Comparison of ENCODE assay signal across 8 mouse cellular contexts in genomic region chr8:69625095-69625789, GRCm38 (mm10). TPM values are rescaled to one million over a fixed set of nuclear protein-coding genes. Genes with fewer than 3 reads are reported as not detected.
DNase-seq lines count a peak whose midpoint lies in the region; ATAC-seq and TF ChIP-seq lines count a peak whose summit lies in the region.

Gene Zfp868 (minus strand): TSS chr8:69625548.

- H3K9me3 ChIP-seq in ES-E14 (ENCODE audit: control insufficient read depth, insufficient read depth, low read depth, low read length): no peaks in the 10 kb centered on the region
- H3K9me3 ChIP-seq in forebrain, embryonic 15.5 days: no peaks in the 10 kb centered on the region

- in situ Hi-C loops in ES-E14 (cut with MboI; ENCODE audit: low sequenced_read_pairs in 2 of 2, unreplicated experiment in 2 of 2): no loop called here

- TF ChIP-seq POLR2A in lung, adult 2 months (IDR thresholded peaks at IDR 0.05; ENCODE audit: borderline replicate concordance, extremely low read depth, low read depth, low read length): peak; percentile 89

- H3K27ac ChIP-seq in ES-E14 (ENCODE audit: insufficient read depth, low read depth, low read length, poor library complexity, severe bottlenecking): peak within 1 kb of the TSS; percentile 92
- peak within 1 kb of the TSS; percentile 100 for H3K27ac ChIP-seq in forebrain, embryonic 15.5 days (replicated peaks)

- H3K9ac ChIP-seq in ES-E14 (ENCODE audit: insufficient read depth, low read depth, low read length, poor library complexity, severe bottlenecking): peak within 1 kb of the TSS; percentile 99
- peak within 1 kb of the TSS; percentile 96 for H3K9ac ChIP-seq in forebrain, embryonic 15.5 days (replicated peaks)

- DNase-seq in ES-E14 (ENCODE audit: low read depth, low spot score): peak; percentile 96
- peak; percentile 97 for DNase-seq in cerebellum, adult 11-12 months
- DNase-seq in heart, postnatal 25 days (ENCODE audit: low spot score): peak; percentile 97
- peak; percentile 96 to 98 for DNase-seq in layer of hippocampus, adult 18-20 months (ENCODE audit: low spot score in 2 of 2)
- peak; percentile 99 for DNase-seq in lung, adult 2 months
- peak; percentile 96 to 97 for DNase-seq in thymus, adult 18-20 months

- intact Hi-C loops in heart, postnatal 25 days (cut with DNase I): loop anchor here (2.0 to 10.0 kb wide), 5 partner anchors 30 to 250 kb away; partner anchors contain the start of genes Atp13a1, Zfp866, Zfp963 and Zfp964

- peak; percentile 16; the same call in 1 of the 2 replicates for TF ChIP-seq CTCF in lung, adult 2 months (IDR thresholded peaks at IDR 0.05; ENCODE audit: insufficient read depth, low read length)

- peaks cover 0 to 3% of the 10 kb centered on the region in 2 experiments; a peak in 1 of 4 replicates for H3K4me1 ChIP-seq in ES-E14 (ENCODE audit: control insufficient read depth in 2 of 2, insufficient read depth in 2 of 2, low read length in 2 of 2, poor library complexity in 1 of 2)
- peaks cover 14% of the 10 kb centered on the region for H3K4me1 ChIP-seq in forebrain, embryonic 15.5 days
- no peaks in the 10 kb centered on the region; the same call in 1 of the 2 replicates for H3K4me1 ChIP-seq in lung, adult 2 months (ENCODE audit: control insufficient read depth, insufficient read depth, low read length)

- peak; percentile 100 for ATAC-seq in forebrain, embryonic 15.5 days (replicated peaks)
- peak; percentile 96 for ATAC-seq in neutrophil, adult 5-6 weeks (ENCODE audit: extremely low read depth, insufficient number of reproducible peaks, low FRiP score, poor library complexity, severe bottlenecking)

- no peaks in the 10 kb centered on the region for H3K36me3 ChIP-seq in ES-E14 (ENCODE audit: control insufficient read depth, insufficient read depth, low read length, poor library complexity, severe bottlenecking)
- H3K36me3 ChIP-seq in forebrain, embryonic 15.5 days: no peaks in the 10 kb centered on the region; the same call in 1 of the 2 replicates

- peak within 1 kb of the TSS; percentile 51 for H3K4me2 ChIP-seq in forebrain, embryonic 15.5 days (replicated peaks)

- peak within 1 kb of the TSS; percentile 96 to 97 for H3K4me3 ChIP-seq in ES-E14 (ENCODE audit: insufficient read depth in 1 of 2, low read depth in 1 of 2, low read length in 2 of 2, poor library complexity in 1 of 2, severe bottlenecking in 1 of 2)
- peak within 1 kb of the TSS; percentile 93 for H3K4me3 ChIP-seq in forebrain, embryonic 15.5 days
- H3K4me3 ChIP-seq in lung, adult 2 months (replicated peaks; ENCODE audit: extremely low read depth, low read depth, low read length): peak within 1 kb of the TSS; percentile 100

- WGBS in forebrain, embryonic 15.5 days: under 1% methylated on average over 41 of the region's 41 CpGs
- WGBS in lung, adult 2 months: under 1% methylated on average over 41 of the region's 41 CpGs

- H3K27me3 ChIP-seq in forebrain, embryonic 15.5 days: no peaks in the 10 kb centered on the region

TF ChIP-seq in ES-E14, 5 proteins besides CTCF, POLR2A, EP300 and RAD21:
- peak; percentile 77; the same call in 1 of the 2 replicates for TF ChIP-seq CHD2 (IDR thresholded peaks at IDR 0.05; ENCODE audit: low read depth, low read length)
- no peak for TF ChIP-seq ZNF384 (IDR thresholded peaks at IDR 0.05; ENCODE audit: low read depth, low read length)
- TF ChIP-seq HCFC1 (IDR thresholded peaks at IDR 0.05; ENCODE audit: borderline replicate concordance, insufficient read depth, low read length): peak; percentile 76; the same call in 1 of the 2 replicates

RNA-seq across cellular contexts. Expression of gene Zfp868, which starts in this region (rescaled TPM):
- 12.6 and 21.2 TPM in 2 replicates for total RNA-seq in ES-E14 (2012; rRNA removed)
- polyA plus RNA-seq in forebrain, embryonic 15.5 days (2015; fragmentation: Nextera tagmentation; extraction: Ambion mirVana): 43.9 and 44.7 TPM in 2 replicates
- total RNA-seq in heart, postnatal 25 days (2021): 1 to 10 TPM; 7.1 to 9.6 TPM
- total RNA-seq in layer of hippocampus, adult 18-20 months (2021): 10 to 100 TPM; 14.9 to 15.6 TPM
- polyA plus RNA-seq in lung, adult 2 months (2012; rRNA removed): 3.3 and 7.0 TPM in 2 replicates
- 27.4 and 29.7 TPM in 2 replicates for total RNA-seq in neutrophil, adult 5-6 weeks (2017)

Comparison
In these comparisons a context has a peak if more than half of its experiments do, and no peak if none do; other contexts are left out.
1. Peak in every context shown above with its lines: DNase-seq, ATAC-seq, H3K4me3 ChIP-seq and H3K27ac ChIP-seq.